Mouse (Mus musculus) myocyte (in vitro differentiated cells): ENCODE measurements at regions not wholly inside any gene's neighbourhood (a gene's known extent, or its start where the extent isn't known, plus 50 kb on each side); places are given as distances from the start of the nearest gene placed in this dataset.

Experiments
- H3K27me3 ChIP-seq: one replicate; pipeline ENCODE4 v1.6.1; 2011; ENCODE audit not compliant: control insufficient read depth, insufficient read depth, insufficient read length
- H3K36me3 ChIP-seq: one replicate; pipeline ENCODE4 v1.6.1; 2011; ENCODE audit not compliant: control insufficient read depth, insufficient read depth
- H3K4me2 ChIP-seq: one replicate; pipeline ENCODE4 v1.6.1; 2011; ENCODE audit warnings: low read depth, control low read depth
- H3K4me3 ChIP-seq: one replicate; pipeline ENCODE4 v1.5.1; 2011; ENCODE audit warnings: mild to moderate bottlenecking, control low read depth, moderate library complexity
- H3K79me2 ChIP-seq: one replicate; pipeline ENCODE4 v1.6.1; 2011; ENCODE audit not compliant: control insufficient read depth, insufficient read depth
- H3ac ChIP-seq: one replicate; pipeline ENCODE4 v1.6.1; 2011; ENCODE audit not compliant: control insufficient read depth, insufficient read length
- CEBPB ChIP-seq: IDR thresholded peaks from 2 replicates; pipeline ENCODE4 v1.6.1; 2011; ENCODE audit warnings: mild to moderate bottlenecking, moderate library complexity; ENCODE audit not compliant: poor library complexity, insufficient read depth, severe bottlenecking
- E2F4 ChIP-seq: IDR thresholded peaks from one replicate; pipeline ENCODE4 v1.6.1; 2011; ENCODE audit warnings: mild to moderate bottlenecking, control low read depth, moderate library complexity; ENCODE audit not compliant: insufficient read depth
- MAX ChIP-seq: IDR thresholded peaks from one replicate; pipeline ENCODE4 v1.6.1; 2011; ENCODE audit warnings: low read depth, mild to moderate bottlenecking, control low read depth
- MYOD1 ChIP-seq, 3 experiments: IDR thresholded peaks; one replicate each; pipeline ENCODE4 v1.6.1; 2011; ENCODE audit warnings: control low read depth in 2 of 3, low read depth in 2 of 3, mild to moderate bottlenecking in 2 of 3, moderate library complexity in 1 of 3; ENCODE audit not compliant: insufficient read length in 2 of 3, control insufficient read depth in 1 of 3
- MYOG ChIP-seq, 3 experiments: IDR thresholded peaks; one replicate each; pipeline ENCODE4 v1.6.1; 2011; ENCODE audit warnings: control low read depth in 2 of 3, low read depth in 2 of 3, mild to moderate bottlenecking in 2 of 3; ENCODE audit not compliant: insufficient read length in 2 of 3, control insufficient read depth in 1 of 3, insufficient read depth in 1 of 3
- POLR2A ChIP-seq: IDR thresholded peaks from one replicate; pipeline ENCODE4 v1.6.1; 2011; ENCODE audit warnings: low read depth, mild to moderate bottlenecking, control low read depth, moderate library complexity; ENCODE audit not compliant: insufficient read length
- POLR2AphosphoS2 ChIP-seq: IDR thresholded peaks from one replicate; pipeline ENCODE4 v1.6.1; 2011; ENCODE audit warnings: low read depth, control low read depth; ENCODE audit not compliant: insufficient read length
- REST ChIP-seq: IDR thresholded peaks from one replicate; pipeline ENCODE4 v1.6.1; 2011; ENCODE audit warnings: mild to moderate bottlenecking, control low read depth, moderate library complexity; ENCODE audit not compliant: insufficient read depth, insufficient read length
- SRF ChIP-seq: IDR thresholded peaks from one replicate; pipeline ENCODE4 v1.6.1; 2011; ENCODE audit warnings: low read depth; ENCODE audit not compliant: control insufficient read depth, insufficient read length
- TCF12 ChIP-seq: IDR thresholded peaks from one replicate; pipeline ENCODE4 v1.6.1; 2011; ENCODE audit warnings: mild to moderate bottlenecking, control low read depth; ENCODE audit not compliant: poor library complexity, insufficient read depth, severe bottlenecking
- TCF3 ChIP-seq: IDR thresholded peaks from one replicate; pipeline ENCODE4 v1.6.1; 2011; ENCODE audit warnings: low read depth, control low read depth; ENCODE audit not compliant: insufficient read length
- USF1 ChIP-seq: IDR thresholded peaks from one replicate; pipeline ENCODE4 v1.6.1; 2011; ENCODE audit warnings: low read depth, mild to moderate bottlenecking, control low read depth, moderate library complexity

DNA sequence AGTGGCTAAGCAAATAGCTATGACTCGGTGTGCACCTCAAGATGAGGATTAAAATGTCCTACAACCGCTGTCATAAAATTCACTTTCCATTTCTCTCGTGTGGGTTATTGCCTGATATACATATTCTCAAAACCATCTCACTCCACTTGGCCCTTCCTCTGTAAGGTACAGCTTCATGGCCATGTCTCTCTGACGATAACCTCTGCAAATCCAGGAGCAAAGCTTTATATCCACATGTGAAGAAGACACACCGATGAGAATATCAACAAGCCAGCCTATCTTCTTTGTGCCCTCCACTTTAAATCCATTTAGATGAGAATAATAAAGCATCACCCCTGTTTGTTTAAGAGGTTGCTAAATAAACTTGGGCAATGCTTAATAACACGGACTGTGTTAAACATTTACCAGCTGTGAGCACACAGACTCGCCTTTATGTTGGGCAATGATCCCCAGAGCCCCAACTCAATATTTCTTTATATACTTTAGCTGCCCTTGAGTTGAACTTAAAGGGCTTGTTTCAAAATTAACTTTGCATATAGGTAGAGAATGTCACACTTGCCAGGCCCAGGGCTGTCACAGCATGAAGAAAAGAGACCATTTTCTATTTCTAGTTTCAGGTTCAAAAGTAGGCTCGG lies 161.2 kb upstream of the Ccdc122 start:
- TF ChIP-seq REST: no peak
- no peak for TF ChIP-seq USF1
- no peak for TF ChIP-seq CEBPB
- no peak for TF ChIP-seq SRF
- no peak for TF ChIP-seq MAX
- TF ChIP-seq MYOG (IDR thresholded peaks at IDR 0.05; ENCODE audit: control insufficient read depth in 1 of 3, insufficient read depth in 1 of 3, insufficient read length in 2 of 3, low read depth in 2 of 3): no peak
- no peaks in the 10 kb centered on the region for H3K36me3 ChIP-seq

DNA sequence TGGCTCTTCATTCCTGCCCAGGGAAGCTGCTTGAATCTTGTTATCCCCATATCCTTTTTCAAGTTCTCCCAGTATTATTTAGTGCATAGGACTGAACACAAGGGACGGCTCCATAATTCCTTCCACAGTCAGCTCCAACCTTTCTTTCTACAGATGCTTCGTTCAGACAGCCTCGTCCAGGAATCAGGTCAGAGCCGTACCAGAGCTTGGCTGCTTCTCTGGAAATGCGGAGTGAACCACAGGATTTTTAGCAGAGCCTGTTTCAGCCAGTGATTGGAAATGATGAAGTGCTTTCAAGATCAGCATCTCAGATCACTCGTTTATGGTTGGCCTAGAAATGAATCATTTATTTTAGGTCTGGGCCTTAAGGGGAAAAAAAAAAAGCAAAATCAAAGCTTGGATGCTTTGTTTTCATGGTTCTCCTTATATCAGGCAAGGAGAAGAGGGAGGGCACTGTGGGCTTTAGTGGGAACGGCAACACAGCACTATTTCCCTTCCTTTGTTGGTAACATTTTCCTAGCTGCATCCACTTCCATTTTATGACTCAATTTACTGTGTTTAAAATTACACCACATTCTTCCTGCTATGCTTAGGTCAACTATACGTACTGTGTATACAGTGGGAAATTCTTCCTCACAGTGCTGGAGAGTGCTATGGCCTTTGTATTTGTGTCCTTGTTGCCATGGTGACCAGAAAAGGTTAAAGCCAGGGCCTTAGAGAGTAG lies 161.9 kb upstream of the Ccdc122 start:
- Histone ChIP-seq H3ac (no peak overlapping the region), H3K27me3 (no peaks in the 10 kb centered on the region), H3K79me2 (no peaks in the 10 kb centered on the region), H3K36me3 (no peaks in the 10 kb centered on the region), H3K4me3 (no peak overlapping the region), H3K4me2 (peak overlapping the region; percentile 35)
- TF ChIP-seq REST: no peak

More for the DNA sequence above, 161.2 kb upstream of the Ccdc122 start:
- Histone ChIP-seq H3K4me3 (no peak overlapping the region), H3K4me2 (peak overlapping the region; percentile 35), H3K79me2 (no peaks in the 10 kb centered on the region), H3K27me3 (no peaks in the 10 kb centered on the region), H3ac (no peak overlapping the region)

DNA sequence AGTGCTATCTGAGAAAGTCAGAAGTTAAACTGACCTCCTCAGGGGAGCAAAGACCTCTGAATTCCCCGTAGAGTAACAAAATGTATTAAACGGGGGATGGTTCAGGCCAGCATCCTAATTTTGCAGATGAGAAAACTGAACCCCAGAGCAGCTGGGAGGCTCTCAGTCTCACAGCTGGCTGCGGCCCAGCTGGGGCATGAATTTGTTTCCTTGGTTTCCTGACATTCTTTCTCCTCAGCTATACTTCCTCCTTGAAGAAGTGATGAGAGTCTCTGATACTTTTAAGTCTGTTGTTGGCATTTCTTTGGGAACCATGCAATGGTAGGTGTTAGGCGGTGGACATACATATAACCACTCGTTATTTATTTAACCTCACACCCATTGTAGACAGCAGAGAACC lies 162.9 kb upstream of the Ccdc122 start:
- Histone ChIP-seq H3ac (no peak overlapping the region), H3K79me2 (no peaks in the 10 kb centered on the region), H3K27me3 (no peaks in the 10 kb centered on the region), H3K4me2 (no peak overlapping the region), H3K4me3 (no peak overlapping the region), H3K36me3 (no peaks in the 10 kb centered on the region)
- TF ChIP-seq TCF12 (no peak), USF1 (no peak), REST (no peak), POLR2AphosphoS2 (no peak), TCF3 (no peak)

- no peak for TF ChIP-seq POLR2AphosphoS2
- TF ChIP-seq POLR2A: no peak
- Histone ChIP-seq H3K36me3 (no peaks in the 10 kb centered on the region), H3K4me2 (no peak overlapping the region), H3K79me2 (no peaks in the 10 kb centered on the region), H3K4me3 (no peak overlapping the region), H3ac (no peak overlapping the region), H3K27me3 (no peaks in the 10 kb centered on the region)
These were observed 163.6 kb upstream of the Ccdc122 start for GRCm38 (mm10) chr14:76872976-76873375.

- no peaks in the 10 kb centered on the region for H3K27me3 ChIP-seq
- no peak overlapping the region for H3K4me3 ChIP-seq
- H3K4me2 ChIP-seq: no peak overlapping the region
- TF ChIP-seq REST: no peak
- TF ChIP-seq MAX: no peak
- no peak for TF ChIP-seq MYOD1 (IDR thresholded peaks at IDR 0.05; ENCODE audit: control insufficient read depth in 1 of 3, insufficient read length in 2 of 3, low read depth in 2 of 3)
- TF ChIP-seq MYOG (IDR thresholded peaks at IDR 0.05; ENCODE audit: control insufficient read depth in 1 of 3, insufficient read depth in 1 of 3, insufficient read length in 2 of 3, low read depth in 2 of 3): no peak
- TF ChIP-seq POLR2A: no peak
- TF ChIP-seq SRF: no peak
- TF ChIP-seq USF1: no peak
- no peak for TF ChIP-seq TCF12
- no peak for TF ChIP-seq TCF3
- no peak for TF ChIP-seq CEBPB
- no peak for TF ChIP-seq E2F4
- no peak for TF ChIP-seq POLR2AphosphoS2
- H3K36me3 ChIP-seq: no peaks in the 10 kb centered on the region
- H3ac ChIP-seq: no peak overlapping the region
- no peaks in the 10 kb centered on the region for H3K79me2 ChIP-seq
These were observed 164.1 kb upstream of the Ccdc122 start for GRCm38 (mm10) chr14:76872510-76872909.

- H3K27me3 ChIP-seq: no peaks in the 10 kb centered on the region
- TF ChIP-seq MYOG (IDR thresholded peaks at IDR 0.05; ENCODE audit: control insufficient read depth in 1 of 3, insufficient read depth in 1 of 3, insufficient read length in 2 of 3, low read depth in 2 of 3): peak in 1 of 3 experiments; percentile 41
- no peak for TF ChIP-seq E2F4
- TF ChIP-seq USF1: no peak
- no peak for TF ChIP-seq MYOD1 (IDR thresholded peaks at IDR 0.05; ENCODE audit: control insufficient read depth in 1 of 3, insufficient read length in 2 of 3, low read depth in 2 of 3)
- TF ChIP-seq CEBPB: no peak
- TF ChIP-seq MAX: no peak
- no peak for TF ChIP-seq POLR2A
These were observed 167.7 kb upstream of the Ccdc122 start for GRCm38 (mm10) chr14:76868831-76869230.

More at GRCm38 (mm10) chr14:76868831-76869230, 167.7 kb upstream of the Ccdc122 start:
- H3K4me3 ChIP-seq: no peak overlapping the region
- no peak overlapping the region for H3K4me2 ChIP-seq
- H3K79me2 ChIP-seq: no peaks in the 10 kb centered on the region
- H3K36me3 ChIP-seq: no peaks in the 10 kb centered on the region
- no peak overlapping the region for H3ac ChIP-seq
